Mouse (Mus musculus): ENCODE results near the gene Cabcoco1.

Gene Cabcoco1

DNA sequence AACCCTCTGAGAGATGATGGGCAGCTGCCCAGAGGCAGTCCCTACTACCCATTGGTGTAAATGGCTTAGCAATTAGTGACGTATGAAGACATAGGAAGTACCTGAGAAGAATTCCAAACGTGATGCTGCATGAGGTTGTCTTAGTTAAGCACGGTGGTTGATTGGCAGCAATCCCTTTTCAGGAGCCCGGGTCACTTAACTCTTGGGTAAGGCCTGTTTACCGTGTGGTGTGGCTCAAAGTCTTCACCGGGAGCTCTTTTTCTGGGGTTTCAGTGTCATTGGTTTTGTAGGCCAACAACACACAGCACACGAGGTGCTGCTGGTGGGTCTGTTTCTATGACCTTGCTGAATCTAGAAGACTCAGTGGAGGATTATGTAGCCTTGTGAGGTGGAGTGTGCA, 105.9 kb downstream of the Cabcoco1 start:
- DNase-seq (ENCODE audit: low spot score): no peak

DNA sequence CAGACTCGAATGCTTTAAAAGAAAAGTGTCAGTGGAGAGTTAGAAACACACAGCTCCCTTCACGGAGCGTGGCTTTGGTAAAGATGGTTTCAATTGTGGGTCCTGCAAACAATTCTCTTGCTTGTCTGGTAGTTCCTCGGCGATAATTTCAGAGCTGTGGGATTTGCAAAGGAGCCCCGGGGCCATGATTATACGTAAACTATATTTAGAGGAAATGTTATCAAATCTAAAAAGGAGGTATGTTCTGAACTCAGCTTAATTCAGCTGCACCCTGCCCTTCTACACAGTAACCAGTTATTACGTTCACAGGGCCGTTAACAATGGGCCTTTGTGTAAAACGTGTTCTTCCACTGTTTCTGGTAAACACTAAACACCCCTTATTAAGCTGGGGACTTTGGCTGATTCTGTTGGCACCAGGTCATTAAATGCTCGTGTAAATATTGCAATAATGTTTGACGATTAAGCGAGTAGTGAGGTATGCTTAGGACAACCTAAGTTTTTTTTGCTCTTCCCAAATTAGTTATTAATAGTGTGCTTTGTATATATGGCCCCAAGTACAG, 106.6 kb downstream of the Cabcoco1 start:
- no peak for DNase-seq (ENCODE audit: low spot score)

DNA sequence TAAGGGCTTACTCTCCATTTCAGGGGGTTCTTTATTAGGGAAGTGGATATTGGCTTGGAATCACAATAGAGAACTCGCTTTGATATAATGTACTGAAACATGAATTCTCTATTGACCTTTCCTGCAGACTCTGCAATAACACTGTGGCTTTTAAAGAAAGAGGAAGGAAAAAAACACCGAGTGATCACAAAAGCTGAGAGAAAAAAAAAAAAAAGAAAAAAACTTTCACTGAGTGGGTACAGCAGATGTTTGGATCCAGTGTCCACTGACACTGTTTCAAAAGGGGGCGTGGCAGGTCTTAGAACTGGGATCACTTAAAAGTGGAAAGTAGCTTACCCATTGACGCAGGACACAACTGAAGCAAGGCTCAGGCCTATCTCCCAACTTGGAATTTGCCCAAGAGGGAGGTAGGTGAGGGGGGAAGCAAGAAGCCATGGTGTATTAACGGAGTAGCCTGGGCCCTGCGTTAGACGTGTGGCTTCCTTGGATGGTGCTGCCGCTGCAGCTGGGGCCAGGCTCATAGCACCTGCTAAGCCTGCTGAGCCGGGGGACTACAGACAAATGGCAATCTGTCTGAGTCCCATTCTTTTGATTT, 107.6 kb downstream of the Cabcoco1 start:
- DNase-seq (ENCODE audit: low spot score): no peak

DNA sequence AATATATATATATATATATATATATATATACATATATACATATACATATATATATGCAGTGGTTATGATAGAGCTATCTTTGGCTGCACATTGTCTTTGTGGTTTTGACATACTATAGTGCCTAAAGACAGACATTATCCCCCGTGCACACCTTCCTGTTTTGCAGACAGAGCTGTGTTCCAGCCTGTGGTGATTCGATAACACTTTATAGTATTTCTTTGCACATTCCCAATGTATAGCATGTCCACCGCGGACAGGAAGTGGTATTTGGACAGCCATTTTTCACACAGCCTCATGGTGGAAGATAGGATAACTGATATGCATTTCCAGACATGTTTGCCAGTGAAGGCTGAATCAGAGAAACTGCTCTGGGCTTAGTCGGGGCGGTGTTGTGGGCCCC, 110.3 kb downstream of the Cabcoco1 start:
- DNase-seq (ENCODE audit: low spot score): no peak

DNA sequence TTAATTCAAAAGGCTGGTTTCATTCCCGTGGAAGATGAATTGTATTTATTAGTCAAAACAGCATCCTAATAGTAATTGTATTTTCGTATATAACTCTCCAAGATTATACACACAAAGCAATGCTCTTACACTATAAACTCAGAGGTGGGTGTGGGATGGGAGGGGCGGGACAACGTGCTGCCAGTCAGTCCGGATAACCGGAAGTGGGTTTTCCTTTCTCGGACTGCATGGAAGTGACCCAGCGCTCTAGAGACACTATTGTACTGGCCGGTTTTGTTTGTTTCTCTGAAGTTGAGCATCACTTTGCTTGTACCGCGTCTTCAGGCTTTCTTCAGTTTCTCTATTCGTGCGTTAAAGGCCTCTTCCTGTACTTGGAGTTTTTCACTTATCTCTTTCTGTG, 110.8 kb downstream of the Cabcoco1 start:
- DNase-seq (ENCODE audit: low spot score): no peak

DNA sequence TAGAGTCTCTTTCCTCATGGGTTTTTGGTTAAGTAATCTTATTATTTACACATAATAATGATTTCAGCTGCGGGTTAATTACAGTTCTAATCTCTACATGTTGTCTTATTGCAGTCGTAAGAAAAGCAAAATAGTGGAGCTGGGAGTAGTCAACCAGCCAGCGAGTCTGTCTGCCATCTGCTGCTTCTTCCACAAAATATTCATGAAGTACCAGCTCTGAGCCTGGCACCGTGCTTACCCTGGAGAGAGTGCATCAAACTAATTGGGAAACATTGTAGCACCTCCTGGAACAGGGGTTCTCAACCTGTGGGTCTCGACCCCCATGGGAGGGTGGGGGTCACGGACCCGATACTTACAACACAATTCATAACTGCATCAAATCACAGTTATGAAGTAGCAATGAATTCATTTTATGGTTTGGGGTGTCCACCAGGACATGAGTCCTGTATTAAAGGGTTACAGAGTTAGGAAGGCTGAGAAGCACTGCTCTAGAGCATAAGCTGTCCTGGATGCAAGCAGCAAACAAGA, 121.2 kb downstream of the Cabcoco1 start:
- no peak for DNase-seq (ENCODE audit: low spot score)

DNA sequence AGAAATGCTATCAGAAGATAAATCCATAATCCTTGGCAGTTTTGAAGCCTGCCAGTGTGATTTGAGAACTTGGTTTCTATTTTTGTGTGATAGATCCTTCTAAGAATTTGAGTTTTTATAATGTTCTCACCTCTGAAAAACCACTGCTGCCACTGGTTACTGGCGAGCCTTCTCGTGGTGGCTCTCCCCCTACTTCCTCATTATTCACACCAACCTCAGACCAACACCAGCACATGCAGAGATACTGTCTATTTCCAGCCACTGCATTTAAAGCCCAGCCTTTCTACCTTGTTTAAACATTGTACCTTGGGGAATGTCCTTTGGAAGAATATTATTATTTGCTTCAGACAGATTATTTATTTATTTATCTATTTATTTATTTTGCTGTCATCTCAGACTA, 121.8 kb downstream of the Cabcoco1 start:
- no peak for DNase-seq (ENCODE audit: low spot score)

DNA sequence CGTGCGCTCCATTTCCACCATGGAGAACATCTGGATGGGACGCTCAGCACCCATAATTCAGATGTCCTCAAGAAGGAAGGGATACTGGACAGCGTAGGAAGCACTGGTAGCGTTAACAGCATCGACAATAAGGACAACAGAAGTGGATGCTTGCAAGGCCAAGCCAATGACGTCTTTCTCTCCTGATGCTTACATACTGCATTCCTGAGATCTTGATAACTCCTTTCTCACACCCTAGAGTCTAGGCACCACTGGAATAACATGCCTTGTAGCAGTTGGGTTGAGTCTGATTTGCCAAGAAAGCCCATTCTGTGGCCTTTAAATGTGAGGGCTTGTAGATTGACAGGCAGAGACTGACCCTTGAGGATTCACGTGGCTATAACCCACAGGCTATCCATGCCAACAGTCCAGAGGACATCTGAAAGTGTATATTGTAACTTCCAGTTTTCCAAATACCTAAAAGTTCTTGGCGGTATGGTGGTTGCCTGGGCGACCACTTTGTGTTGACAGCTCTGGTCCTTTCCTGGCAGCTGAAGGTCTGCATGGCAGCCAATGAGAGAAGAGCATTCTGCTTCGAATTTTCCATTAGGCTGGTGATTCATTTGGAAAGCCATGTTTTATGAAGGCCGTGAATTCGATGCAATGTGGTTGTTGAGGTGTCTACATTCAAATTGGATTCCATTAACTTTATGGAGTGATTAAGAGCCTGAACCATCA, 124.5 kb downstream of the Cabcoco1 start:
- no peak for DNase-seq (ENCODE audit: low spot score)

DNA sequence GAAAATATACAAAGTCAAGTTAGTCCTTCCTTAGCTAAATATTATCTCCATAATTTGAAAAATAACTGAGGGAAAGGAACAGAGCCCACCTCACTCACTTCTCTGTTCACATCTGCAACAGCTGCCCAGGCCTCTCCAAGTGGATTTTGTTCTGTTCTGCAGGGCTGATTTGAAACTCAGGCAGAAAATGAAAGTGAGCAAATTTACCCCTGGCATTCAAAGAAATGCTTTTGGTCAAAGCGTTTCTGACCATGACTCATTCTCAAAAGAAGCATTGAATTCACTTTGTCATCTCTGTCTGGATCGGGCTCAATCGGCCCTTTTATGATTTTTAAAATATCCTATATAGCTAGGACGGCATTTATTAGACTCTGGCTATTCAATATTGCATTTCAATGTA, 135.8 kb downstream of the Cabcoco1 start:
- no peak for DNase-seq (ENCODE audit: low spot score)

DNA sequence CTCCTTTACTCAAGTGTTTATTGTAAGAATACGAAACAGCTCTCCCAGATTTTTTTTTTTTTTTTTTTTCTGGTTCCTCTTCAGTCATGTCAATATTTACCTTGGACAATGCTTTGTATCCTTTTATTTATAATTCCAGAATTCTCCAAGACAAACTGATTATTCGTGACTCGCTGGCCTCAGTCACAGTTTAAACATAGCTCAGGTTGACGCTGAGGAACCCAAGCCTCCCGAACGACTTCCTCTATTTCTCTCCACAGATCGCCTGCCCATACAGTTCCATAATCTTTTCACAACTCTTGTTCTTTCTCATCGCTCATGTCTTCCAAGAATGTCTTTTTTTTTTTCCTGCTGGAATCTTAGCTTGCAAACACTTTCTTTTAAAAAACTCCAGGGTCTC, 144.9 kb downstream of the Cabcoco1 start:
- no peak for DNase-seq (ENCODE audit: low spot score)

DNA sequence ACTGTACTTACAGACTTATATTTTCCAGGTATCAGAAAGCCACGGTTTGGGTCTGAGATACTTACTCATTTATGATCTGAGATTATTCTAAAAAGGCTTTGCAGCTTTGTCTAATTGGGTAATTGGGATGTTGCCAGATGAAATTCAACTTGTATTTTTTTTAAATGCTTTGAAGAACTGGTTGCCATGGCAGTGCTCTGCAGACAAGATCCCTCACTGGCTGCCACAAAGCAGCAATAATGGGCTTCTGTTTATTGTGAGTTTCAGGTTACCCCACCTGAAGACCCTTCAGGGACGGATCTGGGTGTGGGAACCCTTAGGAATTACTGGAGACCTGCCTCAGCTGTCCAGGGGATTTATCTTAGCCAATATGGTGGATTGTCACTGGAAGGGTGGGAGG, 145.6 kb downstream of the Cabcoco1 start:
- no peak for DNase-seq (ENCODE audit: low spot score)

DNA sequence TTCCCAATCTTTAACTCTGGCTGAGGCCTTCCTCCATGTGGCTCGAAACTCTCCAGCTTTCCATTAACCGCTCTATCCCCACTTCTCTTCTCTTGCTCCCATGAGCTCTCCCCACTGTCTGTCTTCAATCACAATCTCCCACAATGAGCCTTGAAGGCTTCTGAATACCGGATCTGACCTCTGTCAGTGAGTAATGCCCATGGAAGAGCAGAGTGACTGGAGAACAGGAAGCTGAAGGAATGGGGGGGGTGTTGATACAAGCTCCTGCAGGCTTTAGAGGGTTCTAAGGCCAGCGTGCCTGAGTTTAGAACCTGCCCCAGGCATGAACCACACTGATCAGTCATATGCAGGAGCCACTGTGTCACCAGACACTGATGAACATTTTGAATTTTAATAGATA, 150.1 kb downstream of the Cabcoco1 start:
- no peak for DNase-seq (ENCODE audit: low spot score)

DNA sequence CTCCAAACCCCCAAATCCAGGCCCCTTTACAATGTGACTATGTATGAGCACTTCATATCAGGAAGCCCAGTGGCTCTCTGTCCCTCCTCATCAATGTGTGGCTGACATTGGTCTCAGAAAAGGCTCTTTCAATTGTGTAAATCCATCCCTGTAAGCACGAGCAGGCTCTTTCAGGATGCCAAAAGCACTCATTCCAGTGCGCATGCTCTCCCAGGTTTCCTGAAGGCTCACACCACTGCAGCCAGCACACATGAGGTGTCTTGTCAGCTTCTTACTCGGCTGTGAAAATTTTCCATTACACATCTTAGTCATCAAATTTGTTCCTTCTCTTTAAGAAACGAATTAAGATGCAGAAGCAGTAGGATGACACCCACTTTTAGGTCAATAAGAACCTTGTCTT, 152.9 kb downstream of the Cabcoco1 start:
- DNase-seq (ENCODE audit: low spot score): no peak

DNA sequence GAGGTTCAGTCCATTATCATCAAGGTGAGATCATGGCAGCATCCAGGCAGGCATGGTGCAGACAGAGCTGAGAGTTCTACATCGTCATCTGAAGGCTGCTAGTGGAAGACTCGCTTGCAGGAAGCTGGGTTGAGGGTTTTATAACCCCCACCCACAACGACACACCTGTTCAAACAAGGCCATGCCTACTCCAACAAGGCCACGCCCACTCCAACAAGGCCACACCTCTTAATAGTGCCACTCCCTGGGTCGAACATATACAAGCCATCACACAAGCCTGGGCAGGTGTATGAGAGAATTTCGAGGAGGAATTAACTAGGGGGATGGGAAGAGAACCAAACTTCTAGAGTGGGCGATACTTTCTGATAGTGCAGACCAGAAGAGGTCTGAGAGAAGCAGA, 153.6 kb downstream of the Cabcoco1 start:
- no peak for DNase-seq (ENCODE audit: low spot score)
